Mouse (Mus musculus): ENCODE results near the gene Ciao2a. TPM values are rescaled to one million over a fixed set of nuclear protein-coding genes. Genes with fewer than 3 reads are reported as not detected.

The Ciao2a gene
- total and polyA plus RNA-seq, 3 experiments, result 30.0 to 270 (median 176) TPM

GRCm38 (mm10) chr9:66167222-66167621 lies 40.8 kb downstream of the Ciao2a start:
- H3K36me3 ChIP-seq (replicated peaks), result peaks cover 79% of the 10 kb centered on the region
- no peak for TF ChIP-seq CTCF (IDR thresholded peaks at IDR 0.05; ENCODE audit: low read depth, low read length)
- no peak for TF ChIP-seq POLR2AphosphoS5 (IDR thresholded peaks at IDR 0.05; ENCODE audit: insufficient replicate concordance, low read depth, low read length)
- TF ChIP-seq GATA2 (IDR thresholded peaks at IDR 0.05; ENCODE audit: borderline replicate concordance, low read depth, low read length), result no peak
- TF ChIP-seq GATA1 (IDR thresholded peaks at IDR 0.05; ENCODE audit: borderline replicate concordance, low read length), result no peak
- no peak for TF ChIP-seq TAL1 (conservative IDR thresholded peaks at IDR 0.05; ENCODE audit: low read depth, low read length)

DNA sequence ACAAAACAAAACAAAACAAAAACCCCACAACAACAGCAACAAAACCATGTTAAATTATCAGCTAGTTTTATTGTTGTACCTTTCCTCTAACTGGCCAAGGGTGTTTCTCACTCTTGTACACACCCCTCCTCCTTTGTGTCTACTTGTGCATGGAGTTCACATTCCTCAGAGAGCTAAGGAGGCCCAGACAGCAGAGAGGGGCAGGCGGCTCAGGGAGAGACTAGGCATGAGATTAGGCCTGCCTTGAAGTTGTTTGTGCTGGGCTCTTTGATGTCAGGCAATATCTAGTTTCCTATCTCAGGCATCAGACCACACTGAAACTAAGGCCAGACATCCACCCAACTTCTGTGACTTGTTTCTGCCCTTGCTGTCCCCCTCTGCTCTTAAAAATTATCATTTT lies 41.8 kb downstream of the Ciao2a start:
- DNase-seq (ENCODE audit: low spot score) (no peak), ATAC-seq (ENCODE audit: extremely low read depth, insufficient number of reproducible peaks, low FRiP score, poor library complexity, severe bottlenecking) (no peak)
- H3K4me1 ChIP-seq (ENCODE audit: insufficient read depth, low read depth, low read length), result peaks cover 38% of the 10 kb centered on the region
- peaks cover 2% of the 10 kb centered on the region; the same call in 1 of the 2 replicates for H3K9me3 ChIP-seq (replicated peaks)
- no peaks in the 10 kb centered on the region for H3K27me3 ChIP-seq (ENCODE audit: insufficient read depth, low read length)
- TF ChIP-seq POLR2AphosphoS5 (IDR thresholded peaks at IDR 0.05; ENCODE audit: insufficient replicate concordance, low read depth, low read length), result no peak
- TF ChIP-seq GATA1 (IDR thresholded peaks at IDR 0.05; ENCODE audit: borderline replicate concordance, low read length), result no peak
- no peak for TF ChIP-seq TAL1 (conservative IDR thresholded peaks at IDR 0.05; ENCODE audit: low read depth, low read length)
- TF ChIP-seq CTCF (IDR thresholded peaks at IDR 0.05; ENCODE audit: low read depth, low read length), result no peak
- no peak for TF ChIP-seq GATA2 (IDR thresholded peaks at IDR 0.05; ENCODE audit: borderline replicate concordance, low read depth, low read length)
- peaks cover 79% of the 10 kb centered on the region for H3K36me3 ChIP-seq (replicated peaks)
- no peak overlapping the region for H3K4me3 ChIP-seq (ENCODE audit: low read depth, low read length)

More at GRCm38 (mm10) chr9:66167222-66167621, 40.8 kb downstream of the Ciao2a start:
- DNase-seq (ENCODE audit: low spot score) (no peak), ATAC-seq (ENCODE audit: extremely low read depth, insufficient number of reproducible peaks, low FRiP score, poor library complexity, severe bottlenecking) (no peak)
- no peak overlapping the region for H3K4me3 ChIP-seq (ENCODE audit: low read depth, low read length)
- no peaks in the 10 kb centered on the region for H3K27me3 ChIP-seq (ENCODE audit: insufficient read depth, low read length)
- H3K9me3 ChIP-seq (replicated peaks), result no peaks in the 10 kb centered on the region
- peaks cover 42% of the 10 kb centered on the region for H3K4me1 ChIP-seq (ENCODE audit: insufficient read depth, low read depth, low read length)

DNA sequence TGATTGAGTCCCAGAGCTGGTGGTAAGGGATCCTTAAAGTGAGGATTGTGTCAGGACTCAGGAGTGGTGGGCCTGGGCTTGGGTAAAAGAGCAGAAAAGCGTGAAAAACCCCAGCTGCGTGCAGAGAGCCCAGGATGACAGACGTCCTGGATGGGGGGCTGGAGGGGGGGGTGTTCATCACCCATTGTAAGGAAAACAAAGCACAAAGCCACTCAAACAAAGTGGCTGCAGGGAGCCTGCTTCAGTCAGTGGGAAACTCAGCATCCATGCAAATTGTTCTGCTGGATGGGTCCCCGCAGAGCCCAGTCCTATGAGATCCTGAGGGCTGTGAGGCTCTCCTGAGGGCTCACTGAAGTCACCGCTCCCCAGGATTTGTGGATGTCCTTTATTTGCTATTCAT lies 44.1 kb downstream of the Ciao2a start:
- Histone ChIP-seq H3K4me1 (ENCODE audit: insufficient read depth, low read depth, low read length) (peaks cover 50% of the 10 kb centered on the region), H3K9me3 (replicated peaks) (peaks cover 9% of the 10 kb centered on the region), H3K36me3 (replicated peaks) (peaks cover 89% of the 10 kb centered on the region), H3K27me3 (ENCODE audit: insufficient read depth, low read length) (no peaks in the 10 kb centered on the region), H3K4me3 (ENCODE audit: low read depth, low read length) (no peak overlapping the region)
- ATAC-seq (ENCODE audit: extremely low read depth, insufficient number of reproducible peaks, low FRiP score, poor library complexity, severe bottlenecking), result no peak
- TF ChIP-seq POLR2AphosphoS5 (IDR thresholded peaks at IDR 0.05; ENCODE audit: insufficient replicate concordance, low read depth, low read length), result no peak
- no peak for TF ChIP-seq GATA1 (IDR thresholded peaks at IDR 0.05; ENCODE audit: borderline replicate concordance, low read length)
- no peak for TF ChIP-seq GATA2 (IDR thresholded peaks at IDR 0.05; ENCODE audit: borderline replicate concordance, low read depth, low read length)
- no peak for TF ChIP-seq CTCF (IDR thresholded peaks at IDR 0.05; ENCODE audit: low read depth, low read length)
- TF ChIP-seq TAL1 (conservative IDR thresholded peaks at IDR 0.05; ENCODE audit: low read depth, low read length), result no peak
- DNase-seq (ENCODE audit: low spot score), result no peak

DNA sequence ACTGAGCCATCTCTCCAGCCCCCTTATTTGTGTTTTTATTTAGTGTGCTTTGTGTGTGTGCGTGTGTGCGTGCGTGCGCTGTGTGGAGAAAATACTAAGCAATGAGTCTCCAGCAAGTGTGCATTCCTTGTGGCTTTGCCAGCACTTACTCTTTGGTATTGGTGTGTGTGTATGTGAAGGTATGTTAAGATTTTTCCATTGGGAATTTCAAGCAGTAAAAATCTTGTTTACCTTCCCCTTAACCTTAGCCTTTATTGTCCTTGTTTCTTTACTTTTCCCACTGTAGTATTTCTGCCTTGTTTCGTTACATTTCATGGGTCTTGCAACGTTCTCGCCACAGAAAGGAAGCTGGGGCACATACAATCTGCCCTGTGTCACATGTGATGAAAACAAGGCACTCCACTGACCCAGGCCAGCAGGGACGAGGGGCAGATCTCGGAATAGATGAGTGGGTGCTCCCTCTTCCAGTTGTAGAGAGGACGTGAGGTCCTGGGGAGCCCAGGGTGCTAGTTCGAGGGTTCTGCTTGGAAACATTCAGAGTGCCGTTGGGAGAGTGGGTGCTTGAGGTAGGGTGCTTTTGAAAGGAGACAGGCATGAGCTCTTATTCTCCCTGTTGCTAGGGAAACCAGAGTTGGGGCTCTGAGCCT lies 45.0 kb downstream of the Ciao2a start:
- ATAC-seq (ENCODE audit: extremely low read depth, insufficient number of reproducible peaks, low FRiP score, poor library complexity, severe bottlenecking) (no peak), DNase-seq (ENCODE audit: low spot score) (no peak)
- Histone ChIP-seq H3K36me3 (replicated peaks) (peaks cover 85% of the 10 kb centered on the region), H3K4me3 (ENCODE audit: low read depth, low read length) (no peak overlapping the region), H3K4me1 (ENCODE audit: insufficient read depth, low read depth, low read length) (peaks cover 50% of the 10 kb centered on the region), H3K27me3 (ENCODE audit: insufficient read depth, low read length) (no peaks in the 10 kb centered on the region), H3K9me3 (replicated peaks) (peaks cover 9% of the 10 kb centered on the region)
- TF ChIP-seq TAL1 (conservative IDR thresholded peaks at IDR 0.05; ENCODE audit: low read depth, low read length), result no peak
- no peak for TF ChIP-seq POLR2AphosphoS5 (IDR thresholded peaks at IDR 0.05; ENCODE audit: insufficient replicate concordance, low read depth, low read length)
- TF ChIP-seq CTCF (IDR thresholded peaks at IDR 0.05; ENCODE audit: low read depth, low read length), result no peak
- TF ChIP-seq GATA2 (IDR thresholded peaks at IDR 0.05; ENCODE audit: borderline replicate concordance, low read depth, low read length), result no peak
- TF ChIP-seq GATA1 (IDR thresholded peaks at IDR 0.05; ENCODE audit: borderline replicate concordance, low read length), result no peak

DNA sequence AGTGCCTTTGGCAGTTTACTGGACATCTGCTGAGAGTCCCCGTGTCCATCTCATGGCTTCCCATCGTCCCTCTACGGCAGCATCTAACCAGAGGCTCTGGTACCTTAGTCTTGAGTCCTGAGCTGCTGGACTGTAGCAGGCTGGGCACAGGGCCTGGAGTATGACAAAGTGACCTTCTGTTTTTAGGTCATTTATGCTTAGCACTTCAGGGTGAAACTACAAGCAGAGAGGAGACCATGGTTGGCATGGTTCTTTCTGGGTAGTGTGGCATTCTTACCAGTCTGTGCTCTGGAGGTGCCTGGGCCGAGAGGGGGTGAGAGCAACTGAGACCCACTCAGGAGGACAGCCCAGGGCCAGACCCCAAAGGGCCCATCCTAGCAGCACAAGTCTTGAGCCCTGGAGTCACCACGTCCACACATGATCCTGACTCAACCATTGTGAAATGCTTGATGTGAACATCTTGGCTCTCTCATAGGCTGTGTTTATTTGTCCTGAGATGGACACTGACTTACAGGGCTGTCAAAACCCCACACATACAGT lies 47.0 kb downstream of the Ciao2a start:
- Histone ChIP-seq H3K27me3 (ENCODE audit: insufficient read depth, low read length) (no peaks in the 10 kb centered on the region), H3K4me1 (ENCODE audit: insufficient read depth, low read depth, low read length) (peaks cover 42% of the 10 kb centered on the region), H3K36me3 (replicated peaks) (peaks cover 83% of the 10 kb centered on the region), H3K4me3 (ENCODE audit: low read depth, low read length) (no peak overlapping the region), H3K9me3 (replicated peaks) (peaks cover 9% of the 10 kb centered on the region)
- ATAC-seq (ENCODE audit: extremely low read depth, insufficient number of reproducible peaks, low FRiP score, poor library complexity, severe bottlenecking), result no peak
- no peak for DNase-seq (ENCODE audit: low spot score)
- no peak for TF ChIP-seq CTCF (IDR thresholded peaks at IDR 0.05; ENCODE audit: low read depth, low read length)

- DNase-seq (ENCODE audit: low spot score) (no peak), ATAC-seq (ENCODE audit: extremely low read depth, insufficient number of reproducible peaks, low FRiP score, poor library complexity, severe bottlenecking) (no peak)
- peaks cover 9% of the 10 kb centered on the region for H3K9me3 ChIP-seq (replicated peaks)
- no peak overlapping the region for H3K4me3 ChIP-seq (ENCODE audit: low read depth, low read length)
- TF ChIP-seq TAL1 (conservative IDR thresholded peaks at IDR 0.05; ENCODE audit: low read depth, low read length), result no peak
- TF ChIP-seq POLR2AphosphoS5 (IDR thresholded peaks at IDR 0.05; ENCODE audit: insufficient replicate concordance, low read depth, low read length), result no peak
- TF ChIP-seq GATA2 (IDR thresholded peaks at IDR 0.05; ENCODE audit: borderline replicate concordance, low read depth, low read length), result no peak
- TF ChIP-seq GATA1 (IDR thresholded peaks at IDR 0.05; ENCODE audit: borderline replicate concordance, low read length), result no peak
- no peak for TF ChIP-seq CTCF (IDR thresholded peaks at IDR 0.05; ENCODE audit: low read depth, low read length)
- H3K4me1 ChIP-seq (ENCODE audit: insufficient read depth, low read depth, low read length), result peaks cover 41% of the 10 kb centered on the region
- H3K36me3 ChIP-seq (replicated peaks), result peaks cover 79% of the 10 kb centered on the region
- H3K27me3 ChIP-seq (ENCODE audit: insufficient read depth, low read length), result no peaks in the 10 kb centered on the region
Measured at GRCm38 (mm10) chr9:66174985-66175384, 48.6 kb downstream of the Ciao2a start.

Measured in G1E (cell line).